Mouse (Mus musculus) bone marrow, adult 2 months (tissue): ENCODE measurements at regions not wholly inside any gene's neighbourhood (a gene's known extent, or its start where the extent isn't known, plus 50 kb on each side); places are given as distances from the start of the nearest gene placed in this dataset.

Source experiments
- CTCF ChIP-seq: fragments of 200-500 bp; IDR thresholded peaks from 2 replicates; pipeline ENCODE4 v1.5.1; 2011; ENCODE audit warnings: low read length, control low read depth; ENCODE audit not compliant: control insufficient read depth, insufficient read depth
- POLR2A ChIP-seq: fragments of 200-500 bp; IDR thresholded peaks from 2 replicates; pipeline ENCODE4 v1.6.1; 2011; ENCODE audit warnings: low read depth, mild to moderate bottlenecking, control low read depth, low read length, borderline replicate concordance; ENCODE audit not compliant: control insufficient read depth

GRCm38 (mm10) chr8:26608588-26608987 lies 368.5 kb upstream of the Zfp703 start:
- TF ChIP-seq CTCF (no peak), POLR2A (no peak)
